Mouse (Mus musculus): ENCODE results near the gene Foxk2. TPM values are rescaled to one million over a fixed set of nuclear protein-coding genes. Genes with fewer than 3 reads are reported as not detected.

Gene Foxk2
- polyA plus RNA-seq, 1 experiment from 2014 or later, result 17.8 TPM

GRCm38 (mm10) chr11:121231628-121232291, 28.0 kb upstream of the Foxk2 start:
- Histone ChIP-seq H3K27me3 (replicated peaks; ENCODE audit: control insufficient read depth, insufficient read depth, low read length) (no peaks in the 10 kb centered on the region), H3K27ac (ENCODE audit: low read depth, low read length) (no peak overlapping the region), H3K4me1 (ENCODE audit: control insufficient read depth, insufficient read depth, low read length) (peaks cover 19% of the 10 kb centered on the region), H3K4me3 (ENCODE audit: low read depth, low read length) (no peak overlapping the region), H3K4me2 (ENCODE audit: low read length) (no peak overlapping the region), H3K9ac (ENCODE audit: low read length) (no peak overlapping the region), H3K9me3 (replicated peaks; ENCODE audit: control insufficient read depth, low read length) (no peaks in the 10 kb centered on the region), H3K36me3 (ENCODE audit: control insufficient read depth, insufficient read depth, low read length) (peaks cover 7% of the 10 kb centered on the region; the same call in 1 of the 2 replicates)
- ATAC-seq, result no peak
- DNase-seq (ENCODE audit: low spot score), result no peak
- 50% methylated on average over 4 of the region's 4 CpGs for WGBS

GRCm38 (mm10) chr11:121232706-121233105, 27.1 kb upstream of the Foxk2 start:
- no peak overlapping the region for H3K9ac ChIP-seq (ENCODE audit: low read length)
- 30% methylated on average over 4 of the region's 4 CpGs for WGBS

GRCm38 (mm10) chr11:121235475-121236238, 24.1 kb upstream of the Foxk2 start:
- H3K9ac ChIP-seq (ENCODE audit: low read length), result no peak overlapping the region
- no peak overlapping the region for H3K4me3 ChIP-seq (ENCODE audit: low read depth, low read length)

More at GRCm38 (mm10) chr11:121232706-121233105, 27.1 kb upstream of the Foxk2 start:
- DNase-seq (ENCODE audit: low spot score) (no peak), ATAC-seq (no peak)
- H3K27ac ChIP-seq (ENCODE audit: low read depth, low read length), result no peak overlapping the region
- no peak overlapping the region for H3K4me3 ChIP-seq (ENCODE audit: low read depth, low read length)
- H3K4me2 ChIP-seq (ENCODE audit: low read length), result no peak overlapping the region
- peaks cover 18% of the 10 kb centered on the region for H3K4me1 ChIP-seq (ENCODE audit: control insufficient read depth, insufficient read depth, low read length)
- H3K27me3 ChIP-seq (replicated peaks; ENCODE audit: control insufficient read depth, insufficient read depth, low read length), result no peaks in the 10 kb centered on the region
- H3K9me3 ChIP-seq (replicated peaks; ENCODE audit: control insufficient read depth, low read length), result no peaks in the 10 kb centered on the region
- H3K36me3 ChIP-seq (ENCODE audit: control insufficient read depth, insufficient read depth, low read length), result no peaks in the 10 kb centered on the region

GRCm38 (mm10) chr11:121236564-121237344, 23.0 kb upstream of the Foxk2 start, which contains the start of gene Narf:
TSS of gene Narf (plus strand) at chr11:121237253.
- ATAC-seq (peak; percentile 100), DNase-seq (ENCODE audit: low spot score) (peak; percentile 100)
- no peaks in the 10 kb centered on the region for H3K27me3 ChIP-seq (replicated peaks; ENCODE audit: control insufficient read depth, insufficient read depth, low read length)
- peak within 1 kb of the TSS; percentile 87 for H3K9ac ChIP-seq (ENCODE audit: low read length)
- peaks cover 29% of the 10 kb centered on the region for H3K36me3 ChIP-seq (ENCODE audit: control insufficient read depth, insufficient read depth, low read length)
- peaks cover 21% of the 10 kb centered on the region for H3K4me1 ChIP-seq (ENCODE audit: control insufficient read depth, insufficient read depth, low read length)
- H3K27ac ChIP-seq (ENCODE audit: low read depth, low read length), result peak within 1 kb of the TSS; percentile 100
- no peaks in the 10 kb centered on the region for H3K9me3 ChIP-seq (replicated peaks; ENCODE audit: control insufficient read depth, low read length)
- H3K4me2 ChIP-seq (ENCODE audit: low read length), result peak within 1 kb of the TSS; percentile 64
- under 1% methylated on average over 50 of the region's 50 CpGs for WGBS
- peak within 1 kb of the TSS; percentile 77 for H3K4me3 ChIP-seq (ENCODE audit: low read depth, low read length)

More at GRCm38 (mm10) chr11:121235475-121236238, 24.1 kb upstream of the Foxk2 start:
- ATAC-seq (no peak), DNase-seq (ENCODE audit: low spot score) (peak; percentile 46)
- peaks cover 21% of the 10 kb centered on the region for H3K4me1 ChIP-seq (ENCODE audit: control insufficient read depth, insufficient read depth, low read length)
- H3K9me3 ChIP-seq (replicated peaks; ENCODE audit: control insufficient read depth, low read length), result no peaks in the 10 kb centered on the region
- H3K27ac ChIP-seq (ENCODE audit: low read depth, low read length), result peak overlapping the region; percentile 100
- no peaks in the 10 kb centered on the region for H3K27me3 ChIP-seq (replicated peaks; ENCODE audit: control insufficient read depth, insufficient read depth, low read length)
- peaks cover 18% of the 10 kb centered on the region for H3K36me3 ChIP-seq (ENCODE audit: control insufficient read depth, insufficient read depth, low read length)
- peak overlapping the region; percentile 64 for H3K4me2 ChIP-seq (ENCODE audit: low read length)
- 30% methylated on average over 9 of the region's 9 CpGs for WGBS

- Histone ChIP-seq H3K36me3 (ENCODE audit: control insufficient read depth, insufficient read depth, low read length) (peaks cover 37% of the 10 kb centered on the region), H3K4me3 (ENCODE audit: low read depth, low read length) (peak overlapping the region; percentile 77), H3K27me3 (replicated peaks; ENCODE audit: control insufficient read depth, insufficient read depth, low read length) (no peaks in the 10 kb centered on the region), H3K9me3 (replicated peaks; ENCODE audit: control insufficient read depth, low read length) (no peaks in the 10 kb centered on the region), H3K27ac (ENCODE audit: low read depth, low read length) (peak overlapping the region; percentile 100), H3K9ac (ENCODE audit: low read length) (peak overlapping the region; percentile 87), H3K4me2 (ENCODE audit: low read length) (peak overlapping the region; percentile 64), H3K4me1 (ENCODE audit: control insufficient read depth, insufficient read depth, low read length) (peaks cover 21% of the 10 kb centered on the region)
- ATAC-seq (peak; percentile 5; the same call in 1 of the 2 replicates), DNase-seq (ENCODE audit: low spot score) (peak; percentile 67)
- 4% methylated on average over 28 of the region's 28 CpGs for WGBS
Measured at GRCm38 (mm10) chr11:121237345-121238128, 22.3 kb upstream of the Foxk2 start.

- Histone ChIP-seq H3K4me3 (ENCODE audit: low read depth, low read length) (no peak overlapping the region), H3K36me3 (ENCODE audit: control insufficient read depth, insufficient read depth, low read length) (peaks cover 56% of the 10 kb centered on the region), H3K27ac (ENCODE audit: low read depth, low read length) (no peak overlapping the region), H3K9me3 (replicated peaks; ENCODE audit: control insufficient read depth, low read length) (no peaks in the 10 kb centered on the region), H3K4me1 (ENCODE audit: control insufficient read depth, insufficient read depth, low read length) (peaks cover 21% of the 10 kb centered on the region), H3K4me2 (ENCODE audit: low read length) (no peak overlapping the region), H3K27me3 (replicated peaks; ENCODE audit: control insufficient read depth, insufficient read depth, low read length) (no peaks in the 10 kb centered on the region), H3K9ac (ENCODE audit: low read length) (peak overlapping the region; percentile 32; the same call in 1 of the 2 replicates)
- WGBS, result 95% methylated on average over 2 of the region's 2 CpGs
- ATAC-seq, result no peak
- DNase-seq (ENCODE audit: low spot score), result no peak
Measured at GRCm38 (mm10) chr11:121239669-121240068, 20.1 kb upstream of the Foxk2 start.

GRCm38 (mm10) chr11:121250196-121250595, 9.6 kb upstream of the Foxk2 start:
- DNase-seq (ENCODE audit: low spot score) (no peak), ATAC-seq (no peak)
- H3K27me3 ChIP-seq (replicated peaks; ENCODE audit: control insufficient read depth, insufficient read depth, low read length), result no peaks in the 10 kb centered on the region
- H3K27ac ChIP-seq (ENCODE audit: low read depth, low read length), result no peak overlapping the region
- no peaks in the 10 kb centered on the region for H3K4me1 ChIP-seq (ENCODE audit: control insufficient read depth, insufficient read depth, low read length)
- H3K4me2 ChIP-seq (ENCODE audit: low read length), result no peak overlapping the region
- no peaks in the 10 kb centered on the region for H3K9me3 ChIP-seq (replicated peaks; ENCODE audit: control insufficient read depth, low read length)
- WGBS, result 89% methylated on average over 8 of the region's 8 CpGs
- H3K36me3 ChIP-seq (ENCODE audit: control insufficient read depth, insufficient read depth, low read length), result peaks cover 99% of the 10 kb centered on the region
- H3K9ac ChIP-seq (ENCODE audit: low read length), result no peak overlapping the region
- H3K4me3 ChIP-seq (ENCODE audit: low read depth, low read length), result no peak overlapping the region
